Mouse (Mus musculus): ENCODE data around the gene Ctdnep1. TPM values are rescaled to one million over a fixed set of nuclear protein-coding genes. Genes with fewer than 3 reads are reported as not detected.

Ctdnep1 gene
- polyA plus RNA-seq, 1 experiment from 2014 or later: 22.3 TPM

GRCm38 (mm10) chr11:70000396-70000898 lies 19.5 kb downstream of the Ctdnep1 start, which contains the start of gene Dvl2:
Gene Dvl2, plus strand, starts transcription at chr11:70000595.
- Histone ChIP-seq H3K9me3 (no peaks in the 10 kb centered on the region), H3K27me3 (no peaks in the 10 kb centered on the region), H3K36me3 (peaks cover 24% of the 10 kb centered on the region), H3K4me2 (peak within 1 kb of the TSS; percentile 75), H3K27ac (peak within 1 kb of the TSS; percentile 96), H3K4me3 (peak within 1 kb of the TSS; percentile 78), H3K4me1 (peaks cover 40% of the 10 kb centered on the region), H3K9ac (peak within 1 kb of the TSS; percentile 73)
- ATAC-seq (ENCODE audit: borderline replicate concordance, extremely low read depth, low FRiP score, low TSS enrichment): peak; percentile 66; the same call in 1 of the 2 replicates
- WGBS: 0% methylated on average over 48 of the region's 48 CpGs

GRCm38 (mm10) chr11:70001159-70001558 lies 20.2 kb downstream of the Ctdnep1 start:
- Histone ChIP-seq H3K4me2 (peak overlapping the region; percentile 75), H3K4me1 (peaks cover 40% of the 10 kb centered on the region), H3K27me3 (no peaks in the 10 kb centered on the region), H3K36me3 (peaks cover 28% of the 10 kb centered on the region), H3K27ac (peak overlapping the region; percentile 96), H3K9me3 (no peaks in the 10 kb centered on the region), H3K4me3 (peak overlapping the region; percentile 78), H3K9ac (peak overlapping the region; percentile 73)
- no peak for ATAC-seq (ENCODE audit: borderline replicate concordance, extremely low read depth, low FRiP score, low TSS enrichment)
- WGBS: 6% methylated on average over 8 of the region's 8 CpGs

- Histone ChIP-seq H3K9me3 (no peaks in the 10 kb centered on the region), H3K4me2 (peak overlapping the region; percentile 75), H3K27ac (no peak overlapping the region), H3K4me1 (peaks cover 40% of the 10 kb centered on the region), H3K9ac (no peak overlapping the region), H3K36me3 (peaks cover 35% of the 10 kb centered on the region), H3K27me3 (no peaks in the 10 kb centered on the region), H3K4me3 (peak overlapping the region; percentile 78)
- no peak for ATAC-seq (ENCODE audit: borderline replicate concordance, extremely low read depth, low FRiP score, low TSS enrichment)
Observed at GRCm38 (mm10) chr11:70001865-70002264, 20.9 kb downstream of the Ctdnep1 start.

- no peak for ATAC-seq (ENCODE audit: borderline replicate concordance, extremely low read depth, low FRiP score, low TSS enrichment)
- Histone ChIP-seq H3K36me3 (peaks cover 41% of the 10 kb centered on the region), H3K4me3 (no peak overlapping the region), H3K27me3 (no peaks in the 10 kb centered on the region), H3K9ac (no peak overlapping the region), H3K9me3 (no peaks in the 10 kb centered on the region), H3K4me1 (peaks cover 39% of the 10 kb centered on the region), H3K27ac (no peak overlapping the region), H3K4me2 (peak overlapping the region; percentile 75)
- WGBS: 88% methylated on average over 2 of the region's 2 CpGs
Observed at GRCm38 (mm10) chr11:70002471-70002870, 21.5 kb downstream of the Ctdnep1 start.

GRCm38 (mm10) chr11:70005521-70005920 lies 24.6 kb downstream of the Ctdnep1 start:
- Histone ChIP-seq H3K9me3 (no peaks in the 10 kb centered on the region), H3K9ac (no peak overlapping the region), H3K36me3 (peaks cover 48% of the 10 kb centered on the region), H3K27ac (no peak overlapping the region), H3K27me3 (no peaks in the 10 kb centered on the region), H3K4me3 (no peak overlapping the region), H3K4me1 (peaks cover 25% of the 10 kb centered on the region), H3K4me2 (no peak overlapping the region)
- ATAC-seq (ENCODE audit: borderline replicate concordance, extremely low read depth, low FRiP score, low TSS enrichment): no peak
- 60% methylated on average over 5 of the region's 5 CpGs for WGBS

GRCm38 (mm10) chr11:70010033-70010432 lies 29.1 kb downstream of the Ctdnep1 start:
- Histone ChIP-seq H3K9ac (no peak overlapping the region), H3K27ac (no peak overlapping the region), H3K4me1 (peaks cover 13% of the 10 kb centered on the region), H3K36me3 (peaks cover 74% of the 10 kb centered on the region), H3K4me3 (no peak overlapping the region), H3K27me3 (no peaks in the 10 kb centered on the region), H3K4me2 (no peak overlapping the region), H3K9me3 (no peaks in the 10 kb centered on the region)
- 89% methylated on average over 6 of the region's 6 CpGs for whole genome bisulfite sequencing
- no peak for ATAC-seq (ENCODE audit: borderline replicate concordance, extremely low read depth, low FRiP score, low TSS enrichment)

- Histone ChIP-seq H3K4me2 (no peak overlapping the region), H3K4me1 (peaks cover 16% of the 10 kb centered on the region), H3K27me3 (no peaks in the 10 kb centered on the region), H3K9ac (no peak overlapping the region), H3K36me3 (peaks cover 74% of the 10 kb centered on the region), H3K9me3 (no peaks in the 10 kb centered on the region), H3K4me3 (no peak overlapping the region), H3K27ac (no peak overlapping the region)
- no peak for ATAC-seq (ENCODE audit: borderline replicate concordance, extremely low read depth, low FRiP score, low TSS enrichment)
- WGBS: 81% methylated on average over 12 of the region's 12 CpGs
Observed at GRCm38 (mm10) chr11:70010548-70010947, 29.6 kb downstream of the Ctdnep1 start.

GRCm38 (mm10) chr11:70010961-70011360 lies 30.0 kb downstream of the Ctdnep1 start:
- peaks cover 71% of the 10 kb centered on the region for H3K36me3 ChIP-seq
- no peaks in the 10 kb centered on the region for H3K9me3 ChIP-seq
- H3K27ac ChIP-seq: no peak overlapping the region
- WGBS: 86% methylated on average over 10 of the region's 10 CpGs
- no peak for ATAC-seq (ENCODE audit: borderline replicate concordance, extremely low read depth, low FRiP score, low TSS enrichment)
- H3K27me3 ChIP-seq: no peaks in the 10 kb centered on the region
- H3K4me3 ChIP-seq: no peak overlapping the region
- H3K9ac ChIP-seq: no peak overlapping the region
- H3K4me2 ChIP-seq: no peak overlapping the region
- peaks cover 18% of the 10 kb centered on the region for H3K4me1 ChIP-seq

GRCm38 (mm10) chr11:70012931-70013330 lies 32.0 kb downstream of the Ctdnep1 start:
- H3K27me3 ChIP-seq: no peaks in the 10 kb centered on the region
- ATAC-seq (ENCODE audit: borderline replicate concordance, extremely low read depth, low FRiP score, low TSS enrichment): no peak

GRCm38 (mm10) chr11:70013408-70013807 lies 32.5 kb downstream of the Ctdnep1 start:
- Histone ChIP-seq H3K4me3 (no peak overlapping the region), H3K36me3 (peaks cover 47% of the 10 kb centered on the region), H3K27ac (no peak overlapping the region), H3K9ac (no peak overlapping the region), H3K4me1 (peaks cover 32% of the 10 kb centered on the region), H3K27me3 (no peaks in the 10 kb centered on the region), H3K4me2 (no peak overlapping the region), H3K9me3 (no peaks in the 10 kb centered on the region)
- ATAC-seq (ENCODE audit: borderline replicate concordance, extremely low read depth, low FRiP score, low TSS enrichment): no peak
- 86% methylated on average over 3 of the region's 3 CpGs for WGBS

More at GRCm38 (mm10) chr11:70012931-70013330, 32.0 kb downstream of the Ctdnep1 start:
- Histone ChIP-seq H3K9ac (no peak overlapping the region), H3K36me3 (peaks cover 52% of the 10 kb centered on the region), H3K9me3 (no peaks in the 10 kb centered on the region), H3K4me2 (no peak overlapping the region), H3K4me1 (peaks cover 30% of the 10 kb centered on the region), H3K27ac (no peak overlapping the region), H3K4me3 (no peak overlapping the region)
- 82% methylated on average over 9 of the region's 9 CpGs for WGBS

- peak overlapping the region; percentile 93 for H3K4me2 ChIP-seq
- peaks cover 41% of the 10 kb centered on the region for H3K36me3 ChIP-seq
- H3K9ac ChIP-seq: no peak overlapping the region
- 55% methylated on average over 5 of the region's 5 CpGs for WGBS
- H3K27ac ChIP-seq: no peak overlapping the region
- ATAC-seq (ENCODE audit: borderline replicate concordance, extremely low read depth, low FRiP score, low TSS enrichment): no peak
- peaks cover 37% of the 10 kb centered on the region for H3K4me1 ChIP-seq
- H3K27me3 ChIP-seq: no peaks in the 10 kb centered on the region
- 0 out of 2 replicates have a peak overlapping the region, but pooled peaks have one; percentile 61 for H3K4me3 ChIP-seq
- no peaks in the 10 kb centered on the region for H3K9me3 ChIP-seq
Observed at GRCm38 (mm10) chr11:70014051-70014450, 33.1 kb downstream of the Ctdnep1 start.

- Histone ChIP-seq H3K36me3 (peaks cover 31% of the 10 kb centered on the region), H3K27me3 (no peaks in the 10 kb centered on the region), H3K4me3 (peak within 1 kb of the TSS; percentile 61), H3K9me3 (no peaks in the 10 kb centered on the region), H3K4me2 (peak within 1 kb of the TSS; percentile 93), H3K4me1 (peaks cover 47% of the 10 kb centered on the region), H3K27ac (peak within 1 kb of the TSS; percentile 75), H3K9ac (peak within 1 kb of the TSS; percentile 75)
- under 1% methylated on average over 35 of the region's 35 CpGs for WGBS
- peak; percentile 73 for ATAC-seq (ENCODE audit: borderline replicate concordance, extremely low read depth, low FRiP score, low TSS enrichment)
Observed at GRCm38 (mm10) chr11:70014880-70015558, 34.1 kb downstream of the Ctdnep1 start, which contains the start of gene Acadvl. Gene Acadvl, minus strand, starts transcription at chr11:70015411.
